Mouse (Mus musculus) heart, embryonic 13.5 days (tissue): ENCODE data around the gene Bach2. TPM values are rescaled to one million over a fixed set of nuclear protein-coding genes. Genes with fewer than 3 reads are reported as not detected.

Experiments used
- ATAC-seq: fragments of 200-750 bp; cut with Nextera tagmentation; 2 replicates; pipeline ENCODE4 v1.8.0; 2017; ENCODE audit warnings: moderate TSS enrichment; ENCODE audit not compliant: insufficient number of reproducible peaks, low FRiP score, low TSS enrichment; ENCODE audit errors: extremely low read depth
- H3K27ac ChIP-seq: fragments of 300-500 bp; sonication (generic); replicated peaks from 2 replicates; pipeline ENCODE4 v1.5.1; 2015; ENCODE audit warnings: moderate library complexity, mild to moderate bottlenecking, inconsistent platforms
- H3K27me3 ChIP-seq: fragments of 300-500 bp; sonication (generic); replicated peaks from 2 replicates; pipeline ENCODE4 v1.6.1; 2015; ENCODE audit warnings: mild to moderate bottlenecking, inconsistent platforms
- H3K36me3 ChIP-seq: fragments of 300-500 bp; sonication (generic); 2 replicates; pipeline ENCODE4 v1.6.1; 2015; ENCODE audit warnings: mild to moderate bottlenecking, inconsistent platforms
- H3K4me1 ChIP-seq: fragments of 300-500 bp; sonication (generic); 2 replicates; pipeline ENCODE4 v1.6.1; 2015; ENCODE audit warnings: inconsistent platforms
- H3K4me2 ChIP-seq: fragments of 300-500 bp; sonication (generic); 2 replicates; pipeline ENCODE4 v1.6.1; 2015; ENCODE audit warnings: inconsistent platforms, mild to moderate bottlenecking, moderate library complexity
- H3K4me3 ChIP-seq: fragments of 300-500 bp; sonication (generic); 2 replicates; pipeline ENCODE4 v1.5.1; 2015; ENCODE audit warnings: moderate library complexity, mild to moderate bottlenecking, inconsistent platforms
- H3K9ac ChIP-seq: fragments of 300-500 bp; sonication (generic); 2 replicates; pipeline ENCODE4 v1.6.1; 2015; ENCODE audit warnings: inconsistent platforms, mild to moderate bottlenecking, moderate library complexity
- H3K9me3 ChIP-seq: fragments of 300-500 bp; sonication (generic); 2 replicates; pipeline ENCODE4 v1.6.1; 2016; ENCODE audit warnings: inconsistent platforms
- WGBS: fragments of 180-500 bp; shearing (Covaris S2); methylation state at CpG from one replicate; pipeline ENCODE4 v1.1.7; 2015; ENCODE audit warnings: mixed read lengths; 5-methylcytosine and 5-hydroxymethylcytosine counted together
- polyA plus RNA-seq: library from polyadenylated mRNA; unstranded; fragments of >200 nt; fragmentation: Nextera tagmentation; extraction: Ambion mirVana; gene quantifications from 2 replicates; pipeline ENCODE4 v1.2.1, GENCODE M21; 2015

Bach2 gene
- polyA plus RNA-seq, 1 experiment from 2014 or later: 7.0 TPM

- no peaks in the 10 kb centered on the region for H3K36me3 ChIP-seq
- H3K4me2 ChIP-seq: no peak overlapping the region
- WGBS: 68% methylated on average over 1 of the region's 1 CpGs
- no peaks in the 10 kb centered on the region for H3K9me3 ChIP-seq
- no peaks in the 10 kb centered on the region for H3K27me3 ChIP-seq
- no peak overlapping the region for H3K4me3 ChIP-seq
- no peak overlapping the region for H3K27ac ChIP-seq
- ATAC-seq: no peak
- peaks cover 34% of the 10 kb centered on the region for H3K4me1 ChIP-seq
- no peak overlapping the region for H3K9ac ChIP-seq
Measured at GRCm38 (mm10) chr4:32434612-32435011, 196.0 kb downstream of the Bach2 start.

DNA sequence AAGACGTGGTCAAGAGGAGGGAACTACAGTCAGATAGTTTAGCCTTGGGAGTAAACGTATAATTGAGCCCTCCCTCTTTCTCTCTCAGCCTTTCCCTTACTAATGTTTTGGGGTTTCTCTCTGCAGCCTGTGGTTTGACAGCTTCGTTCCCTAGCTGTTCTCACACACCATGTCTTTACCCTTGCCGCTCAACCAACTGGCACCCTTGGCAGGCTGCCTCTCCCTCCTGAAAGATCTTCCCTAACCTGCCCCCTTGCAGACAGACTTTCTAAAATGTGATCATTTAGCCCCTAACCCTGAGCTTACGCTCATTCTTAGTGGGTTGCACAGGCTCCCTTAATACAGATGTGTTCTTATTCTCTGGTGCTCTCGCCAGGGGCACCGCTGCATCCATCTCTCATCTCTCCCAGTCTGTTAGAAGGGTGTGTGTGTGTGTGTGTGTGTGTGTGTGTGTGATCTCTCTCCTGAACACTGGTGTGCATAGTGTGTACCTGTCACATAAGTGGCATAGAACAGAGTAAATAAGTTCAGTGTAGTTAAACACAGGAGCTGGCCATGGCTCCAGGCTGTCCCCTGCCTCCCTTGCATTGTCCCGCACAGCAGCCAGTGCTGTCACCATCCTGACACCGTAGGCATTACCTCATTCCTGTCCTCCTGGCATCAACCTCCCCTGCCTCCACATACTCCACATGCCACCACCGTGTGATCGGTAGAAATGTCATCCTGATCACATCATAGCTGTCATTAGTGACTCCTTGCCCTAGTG, 201.6 kb downstream of the Bach2 start:
- Histone ChIP-seq H3K4me1 (peaks cover 18% of the 10 kb centered on the region), H3K27ac (no peak overlapping the region), H3K9me3 (no peaks in the 10 kb centered on the region), H3K4me3 (no peak overlapping the region), H3K9ac (no peak overlapping the region), H3K27me3 (no peaks in the 10 kb centered on the region), H3K4me2 (no peak overlapping the region), H3K36me3 (no peaks in the 10 kb centered on the region)
- 72% methylated on average over 11 of the region's 11 CpGs for WGBS
- ATAC-seq: no peak

DNA sequence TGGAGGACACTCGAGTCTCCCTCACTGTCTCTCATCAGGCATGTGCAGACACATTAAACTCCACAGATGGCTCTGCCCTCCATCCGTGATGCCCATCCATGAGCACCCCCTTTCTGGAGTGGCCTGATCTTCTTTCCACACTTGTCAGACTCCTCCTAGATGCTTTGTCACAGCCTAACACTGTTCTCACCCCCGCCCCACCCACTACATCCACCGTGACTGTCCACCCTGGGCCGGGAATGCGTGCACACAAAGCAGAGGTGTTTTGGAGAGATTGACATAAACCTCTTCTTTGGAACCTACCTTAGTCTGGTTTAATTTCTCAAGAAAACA, 202.1 kb downstream of the Bach2 start:
- H3K9me3 ChIP-seq: no peaks in the 10 kb centered on the region
- H3K27me3 ChIP-seq: no peaks in the 10 kb centered on the region
- H3K4me2 ChIP-seq: no peak overlapping the region
- H3K4me3 ChIP-seq: no peak overlapping the region
- ATAC-seq: no peak
- no peak overlapping the region for H3K9ac ChIP-seq
- peaks cover 18% of the 10 kb centered on the region for H3K4me1 ChIP-seq
- WGBS: 58% methylated on average over 6 of the region's 6 CpGs
- H3K27ac ChIP-seq: no peak overlapping the region
- H3K36me3 ChIP-seq: no peaks in the 10 kb centered on the region

DNA sequence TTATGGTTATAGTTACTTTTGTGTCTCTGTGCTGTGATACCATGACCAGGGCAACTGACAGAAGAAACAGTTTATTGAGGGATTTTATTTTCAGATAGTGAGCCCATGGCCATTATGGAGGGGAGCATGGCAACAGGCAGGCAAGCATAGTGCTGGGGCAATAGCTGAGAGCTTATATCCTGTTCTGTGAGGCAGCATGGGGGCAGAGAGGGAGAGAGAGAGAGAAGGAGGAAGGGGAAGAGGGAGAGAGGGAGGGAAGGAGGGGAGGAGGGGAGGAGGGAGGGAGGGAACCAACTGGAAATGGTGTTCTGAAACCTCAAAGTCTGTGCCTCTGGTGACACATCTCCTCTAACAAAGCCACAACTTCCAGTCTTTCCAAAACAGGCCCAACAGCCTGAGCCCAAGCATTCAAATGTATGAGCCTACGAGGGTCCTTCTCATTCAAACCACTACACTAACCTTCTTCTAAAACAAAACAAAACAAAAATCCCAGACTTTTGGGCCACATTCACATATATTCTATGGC, 206.1 kb downstream of the Bach2 start:
- WGBS: 90% methylated on average over 1 of the region's 1 CpGs
- H3K4me2 ChIP-seq: no peak overlapping the region
- H3K4me3 ChIP-seq: no peak overlapping the region
- no peak for ATAC-seq
- no peaks in the 10 kb centered on the region for H3K27me3 ChIP-seq
- peaks cover 15% of the 10 kb centered on the region for H3K4me1 ChIP-seq
- H3K9me3 ChIP-seq: no peaks in the 10 kb centered on the region
- H3K9ac ChIP-seq: no peak overlapping the region
- no peak overlapping the region for H3K27ac ChIP-seq
- H3K36me3 ChIP-seq: no peaks in the 10 kb centered on the region

GRCm38 (mm10) chr4:32447850-32448249, 209.2 kb downstream of the Bach2 start:
- Histone ChIP-seq H3K4me3 (no peak overlapping the region), H3K36me3 (no peaks in the 10 kb centered on the region), H3K9ac (no peak overlapping the region), H3K27ac (no peak overlapping the region), H3K9me3 (no peaks in the 10 kb centered on the region), H3K4me2 (no peak overlapping the region), H3K4me1 (no peaks in the 10 kb centered on the region), H3K27me3 (no peaks in the 10 kb centered on the region)
- 83% methylated on average over 3 of the region's 3 CpGs for WGBS
- no peak for ATAC-seq

DNA sequence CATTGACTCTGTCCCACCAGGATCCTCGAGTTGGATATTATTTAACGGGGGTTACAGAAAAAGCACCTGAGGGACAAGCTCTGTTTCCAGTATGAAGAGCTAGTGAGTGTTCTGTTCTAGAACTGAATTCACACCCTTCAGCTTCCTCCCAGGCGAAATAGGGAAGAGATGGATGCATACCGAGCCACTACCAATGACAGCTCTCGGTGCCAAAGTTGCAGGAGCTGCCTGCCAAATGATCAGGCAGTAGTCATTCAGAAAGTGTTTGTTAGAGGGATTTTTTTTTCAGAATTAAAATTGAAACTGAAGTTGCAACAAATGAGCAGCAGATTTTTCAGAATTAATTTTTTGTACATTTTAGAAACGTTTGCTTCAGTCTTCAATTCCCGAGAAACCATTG, 223.4 kb downstream of the Bach2 start:
- H3K27ac ChIP-seq: no peak overlapping the region
- no peaks in the 10 kb centered on the region for H3K36me3 ChIP-seq
- no peak overlapping the region for H3K4me3 ChIP-seq
- WGBS: 76% methylated on average over 7 of the region's 7 CpGs
- no peak overlapping the region for H3K4me2 ChIP-seq
- peaks cover 24% of the 10 kb centered on the region for H3K4me1 ChIP-seq
- peaks cover 4% of the 10 kb centered on the region; the same call in 1 of the 2 replicates for H3K9me3 ChIP-seq
- no peaks in the 10 kb centered on the region for H3K27me3 ChIP-seq
- H3K9ac ChIP-seq: no peak overlapping the region
- no peak for ATAC-seq

GRCm38 (mm10) chr4:32463065-32463464, 224.5 kb downstream of the Bach2 start:
- H3K36me3 ChIP-seq: no peaks in the 10 kb centered on the region
- no peaks in the 10 kb centered on the region; the same call in 1 of the 2 replicates for H3K9me3 ChIP-seq
- no peak overlapping the region for H3K4me3 ChIP-seq
- ATAC-seq: no peak
- no peak overlapping the region for H3K9ac ChIP-seq
- WGBS: 72% methylated on average over 6 of the region's 6 CpGs
- no peaks in the 10 kb centered on the region for H3K27me3 ChIP-seq
- no peak overlapping the region for H3K4me2 ChIP-seq
- peaks cover 24% of the 10 kb centered on the region for H3K4me1 ChIP-seq
- H3K27ac ChIP-seq: no peak overlapping the region

- H3K4me3 ChIP-seq: no peak overlapping the region
- no peak for ATAC-seq
- 63% methylated on average over 6 of the region's 6 CpGs for WGBS
- H3K36me3 ChIP-seq: no peaks in the 10 kb centered on the region; the same call in 1 of the 2 replicates
- no peak overlapping the region for H3K9ac ChIP-seq
- no peaks in the 10 kb centered on the region for H3K27me3 ChIP-seq
- no peak overlapping the region for H3K4me2 ChIP-seq
- H3K4me1 ChIP-seq: peaks cover 24% of the 10 kb centered on the region
- H3K27ac ChIP-seq: no peak overlapping the region
- H3K9me3 ChIP-seq: peaks cover 3% of the 10 kb centered on the region; the same call in 1 of the 2 replicates
Measured at GRCm38 (mm10) chr4:32464540-32464939, 225.9 kb downstream of the Bach2 start.

DNA sequence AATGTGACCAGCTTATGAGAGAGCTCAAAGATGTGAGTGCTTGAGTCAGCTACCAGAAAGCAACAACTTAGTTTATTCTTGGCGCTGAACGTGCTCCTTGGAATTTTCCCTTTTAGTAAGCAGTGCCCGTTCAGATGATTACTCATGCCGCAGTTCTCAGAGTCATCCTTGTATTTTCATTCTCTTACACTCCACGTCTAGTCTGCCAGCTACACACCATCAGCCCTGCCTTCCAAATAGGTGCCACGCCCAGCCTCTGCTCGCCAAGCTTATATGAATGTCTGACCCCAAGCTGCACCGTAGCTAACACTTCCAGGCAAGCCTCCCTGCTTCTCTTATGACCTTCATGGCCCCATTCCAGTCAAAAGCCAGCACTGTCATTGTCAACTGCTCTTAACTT, 227.4 kb downstream of the Bach2 start:
- peaks cover 6% of the 10 kb centered on the region; the same call in 1 of the 2 replicates for H3K9me3 ChIP-seq
- no peak overlapping the region for H3K27ac ChIP-seq
- no peak overlapping the region for H3K4me3 ChIP-seq
- H3K4me2 ChIP-seq: no peak overlapping the region
- 68% methylated on average over 8 of the region's 8 CpGs for WGBS
- H3K36me3 ChIP-seq: no peaks in the 10 kb centered on the region; the same call in 1 of the 2 replicates
- H3K4me1 ChIP-seq: peaks cover 24% of the 10 kb centered on the region
- no peaks in the 10 kb centered on the region for H3K27me3 ChIP-seq
- no peak overlapping the region for H3K9ac ChIP-seq
- no peak for ATAC-seq

DNA sequence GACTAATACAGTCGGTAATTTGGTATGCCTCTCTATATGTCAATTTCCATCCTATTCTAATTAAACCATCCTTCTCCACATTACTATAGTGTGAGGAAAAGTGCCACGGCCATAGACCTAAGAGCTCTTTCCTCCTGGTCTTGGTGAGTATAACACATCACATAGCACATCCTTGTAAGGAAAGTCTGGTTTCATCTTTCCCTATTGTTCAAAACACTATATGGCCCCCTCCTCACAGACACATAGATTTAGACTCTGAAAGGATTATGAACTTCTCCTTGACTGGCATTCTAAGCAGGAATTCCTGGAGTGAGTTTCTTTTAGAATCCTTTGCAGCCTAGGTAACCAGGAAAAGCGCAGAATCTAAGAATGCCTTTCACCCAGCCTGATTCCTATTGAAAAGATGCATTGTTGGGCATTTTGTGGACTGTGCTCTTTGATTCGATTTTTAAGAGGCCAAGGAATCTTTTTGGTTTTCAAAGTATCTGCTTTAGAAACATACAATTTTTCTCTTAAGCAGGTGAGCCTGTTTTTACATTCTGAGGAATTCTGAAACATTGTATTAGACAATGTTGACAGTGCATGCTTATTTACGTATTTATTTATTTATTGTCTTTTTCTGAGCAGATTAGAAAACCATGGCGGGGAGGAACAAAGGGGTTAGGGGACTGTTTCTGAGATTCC, 239.5 kb downstream of the Bach2 start:
- no peaks in the 10 kb centered on the region for H3K27me3 ChIP-seq
- H3K4me2 ChIP-seq: no peak overlapping the region
- no peak overlapping the region for H3K27ac ChIP-seq
- H3K9ac ChIP-seq: no peak overlapping the region
- peaks cover 7% of the 10 kb centered on the region for H3K9me3 ChIP-seq
- 80% methylated on average over 6 of the region's 6 CpGs for WGBS
- no peak overlapping the region for H3K4me3 ChIP-seq
- ATAC-seq: no peak
- no peaks in the 10 kb centered on the region for H3K36me3 ChIP-seq
- peaks cover 31% of the 10 kb centered on the region for H3K4me1 ChIP-seq

- no peak overlapping the region for H3K4me2 ChIP-seq
- no peak overlapping the region for H3K4me3 ChIP-seq
- ATAC-seq: no peak
- peaks cover 33% of the 10 kb centered on the region for H3K4me1 ChIP-seq
- no peak overlapping the region for H3K9ac ChIP-seq
- peaks cover 7% of the 10 kb centered on the region for H3K9me3 ChIP-seq
- H3K36me3 ChIP-seq: no peaks in the 10 kb centered on the region
- 46% methylated on average over 3 of the region's 3 CpGs for WGBS
- H3K27me3 ChIP-seq: no peaks in the 10 kb centered on the region
- H3K27ac ChIP-seq: no peak overlapping the region
Measured at GRCm38 (mm10) chr4:32479231-32479630, 240.6 kb downstream of the Bach2 start.
